ENCODE assay signal across 21 mouse cellular contexts in the genomic region with DNA sequence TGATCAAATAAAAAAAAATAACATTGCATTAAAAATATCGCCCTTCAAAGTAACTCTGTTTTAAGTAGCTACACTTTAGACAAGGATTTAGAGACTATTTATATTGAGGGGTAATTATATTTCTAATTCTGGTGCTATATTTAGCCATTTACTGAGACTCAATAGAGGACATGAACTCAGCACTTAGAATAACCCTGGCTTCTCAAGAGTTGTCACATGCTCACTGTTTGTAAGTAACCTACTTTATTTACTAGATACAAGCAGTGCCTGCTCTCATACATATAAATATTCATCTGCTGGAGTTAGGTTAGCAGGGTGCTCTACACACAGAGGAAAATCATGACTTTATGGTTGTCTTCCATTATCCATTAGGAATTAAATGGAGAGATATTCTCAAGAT.
DNase-seq lines count a peak whose midpoint lies in the region; ATAC-seq and TF ChIP-seq lines count a peak whose summit lies in the region.
"Had no signal": no experiment of that assay in that cellular context is flagged by ENCODE, and none has a peak within 500 bp of the region (broad histone marks: within the 10 kb centered on the region; RNA-seq: fewer than 3 reads in every experiment).

No protein-coding gene starts in this region.

- no peak for ATAC-seq in kidney, postnatal 0 days (replicated peaks; ENCODE audit: low FRiP score, low read depth)
- ATAC-seq: forebrain, embryonic 14.5 days; intestine, embryonic 16.5 days had no signal

- intact Hi-C loops in gastrocnemius, adult 2 months (cut with DNase I), result no loop called here
- intact Hi-C loops in heart, postnatal 36 days (cut with DNase I), result loop anchor here (5.0 kb wide), 1 partner anchor 603 kb away; a partner anchor contains a TSS

- no peaks in the 10 kb centered on the region for H3K27me3 ChIP-seq in kidney, postnatal 0 days (ENCODE audit: insufficient read depth, low read length)
- H3K27me3 ChIP-seq: embryonic facial prominence, embryonic 15.5 days; heart, embryonic 13.5 days; hindbrain, embryonic 15.5 days had no signal

- no peaks in the 10 kb centered on the region for H3K4me1 ChIP-seq in kidney, postnatal 0 days (replicated peaks; ENCODE audit: insufficient read depth, low read length)
- H3K4me1 ChIP-seq: embryonic facial prominence, embryonic 15.5 days; hindbrain, embryonic 15.5 days had no signal

- H3K4me3 ChIP-seq in gastrocnemius, adult 2 months, result peak overlapping the region; percentile 28
- H3K4me3 ChIP-seq in kidney, postnatal 0 days (replicated peaks; ENCODE audit: low read depth, low read length), result no peak overlapping the region
- H3K4me3 ChIP-seq: embryonic facial prominence, embryonic 15.5 days; erythroblast, embryonic 14.5 days; forebrain, embryonic 10.5 days; heart, embryonic 13.5 days; hindbrain, embryonic 15.5 days had no signal

- WGBS in kidney, postnatal 0 days, result 78% methylated on average over 1 of the region's 1 CpGs

- no peaks in the 10 kb centered on the region for H3K9me3 ChIP-seq in kidney, postnatal 0 days (replicated peaks; ENCODE audit: low read length)
- H3K9me3 ChIP-seq: embryonic facial prominence, embryonic 15.5 days; forebrain, embryonic 10.5 days; heart, embryonic 13.5 days; hindbrain, embryonic 15.5 days had no signal

- no peaks in the 10 kb centered on the region for H3K36me3 ChIP-seq in kidney, postnatal 0 days (ENCODE audit: insufficient read depth, low read length)
- H3K36me3 ChIP-seq: embryonic facial prominence, embryonic 15.5 days; forebrain, embryonic 10.5 days; heart, embryonic 13.5 days; hindbrain, embryonic 15.5 days had no signal

- DNase-seq in gastrocnemius, adult 2 months, result no peak
- no peak for DNase-seq in gastrocnemius, postnatal 4 days (ENCODE audit: low spot score in 2 of 2)
- peak; percentile 42 for DNase-seq in heart, adult 9 months (ENCODE audit: low spot score in 2 of 2)
- no peak for DNase-seq in heart, postnatal 36 days
- peak; percentile 11 for DNase-seq in kidney, postnatal 0 days (ENCODE audit: low spot score)
- DNase-seq in kidney, adult 8-10 months, result no peak
- DNase-seq in kidney, postnatal 14 days, result no peak
- DNase-seq: adrenal gland, postnatal 10 days; cerebellum, adult 11 months; cerebellum, adult 8-10 months; cerebellum, postnatal 14 days; embryo, embryonic 11 days; gastrocnemius, postnatal 25 days; kidney, adult 9 months had no signal

- peak overlapping the region; percentile 56 for H3K27ac ChIP-seq in gastrocnemius, adult 2 months
- no peak overlapping the region for H3K27ac ChIP-seq in kidney, postnatal 0 days
- H3K27ac ChIP-seq: embryonic facial prominence, embryonic 15.5 days; forebrain, embryonic 10.5 days; hindbrain, embryonic 15.5 days had no signal

- no peak for TF ChIP-seq CTCF in gastrocnemius, adult 2 months (IDR thresholded peaks at IDR 0.05)
- TF ChIP-seq CTCF in kidney, postnatal 0 days (IDR thresholded peaks at IDR 0.05; ENCODE audit: low read depth), result no peak

- H3K9ac ChIP-seq in kidney, postnatal 0 days (ENCODE audit: low read depth, low read length), result no peak overlapping the region
- H3K9ac ChIP-seq: embryonic facial prominence, embryonic 15.5 days; heart, embryonic 13.5 days; hindbrain, embryonic 15.5 days had no signal

- H3K4me2 ChIP-seq in kidney, postnatal 0 days (ENCODE audit: low read length), result no peak overlapping the region
- H3K4me2 ChIP-seq: embryonic facial prominence, embryonic 15.5 days; hindbrain, embryonic 15.5 days had no signal

Comparison
In these comparisons a context has a peak if more than half of its experiments do, and no peak if none do; other contexts are left out.
1. DNase-seq: peak in heart, adult 9 months (2 of 2) and kidney, postnatal 0 days (single experiment); none in gastrocnemius, adult 2 months (single experiment), gastrocnemius, postnatal 4 days (0 of 2), heart, postnatal 36 days (0 of 2), kidney, adult 8-10 months (0 of 2) and kidney, postnatal 14 days (single experiment).